Mouse (Mus musculus): Measurements from ENCODE around the gene Mok. TPM values are rescaled to one million over a fixed set of nuclear protein-coding genes. Genes with fewer than 3 reads are reported as not detected.
A peak's percentile ranks its signal among the peaks of the same experiment; 100 is the strongest.

Mok gene
- polyA plus RNA-seq, 1 experiment from 2014 or later, result 4.0 TPM

DNA sequence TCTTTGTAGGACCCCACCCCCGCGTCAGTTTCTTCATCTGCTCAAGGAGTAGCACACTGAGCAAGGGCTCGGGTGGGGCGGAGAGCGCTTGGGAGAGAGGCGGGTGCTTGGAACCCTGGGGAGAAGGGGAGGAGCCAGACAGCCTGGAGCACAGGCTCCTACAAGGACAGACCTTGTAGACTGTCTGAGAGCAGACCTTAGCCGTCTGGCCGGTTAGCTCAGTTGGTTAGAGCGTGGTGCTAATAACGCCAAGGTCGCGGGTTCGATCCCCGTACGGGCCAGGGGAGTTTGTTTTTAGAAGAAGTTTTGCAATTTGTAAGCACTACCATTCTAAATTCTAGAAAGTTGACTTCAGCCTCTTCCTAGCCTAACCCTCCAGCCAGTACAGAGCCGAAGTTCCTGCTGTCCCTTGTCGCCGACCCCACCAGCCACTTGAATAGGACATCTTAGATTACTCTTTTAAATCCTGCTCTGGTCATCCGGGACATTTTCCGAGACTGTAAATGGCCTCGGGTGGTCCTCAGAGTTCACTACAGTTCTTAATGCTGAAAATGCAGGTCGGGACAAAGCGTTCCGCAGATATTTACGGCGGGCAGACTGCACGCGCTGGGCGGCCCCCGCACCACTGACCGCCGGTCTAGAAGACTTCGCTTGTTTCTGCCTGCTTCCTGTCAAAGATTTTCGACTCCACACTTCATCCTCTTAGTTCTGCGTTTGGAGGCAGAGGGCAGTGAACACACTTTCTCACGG is 4.6 kb upstream of the Mok start:
- H3K27ac ChIP-seq (ENCODE audit: poor library complexity, severe bottlenecking), result peak overlapping the region; percentile 80
- H3K4me2 ChIP-seq, result peak overlapping the region; percentile 91
- peak overlapping the region; percentile 66 for H3K9ac ChIP-seq
- ATAC-seq (ENCODE audit: insufficient number of reproducible peaks, low FRiP score), result peak; percentile 92
- peaks cover 16% of the 10 kb centered on the region for H3K4me1 ChIP-seq (replicated peaks)
- H3K36me3 ChIP-seq, result no peaks in the 10 kb centered on the region
- H3K27me3 ChIP-seq (replicated peaks), result no peaks in the 10 kb centered on the region
- peak overlapping the region; percentile 62 for H3K4me3 ChIP-seq
- no peaks in the 10 kb centered on the region for H3K9me3 ChIP-seq (replicated peaks)
- under 1% methylated on average over 36 of the region's 36 CpGs for WGBS

DNA sequence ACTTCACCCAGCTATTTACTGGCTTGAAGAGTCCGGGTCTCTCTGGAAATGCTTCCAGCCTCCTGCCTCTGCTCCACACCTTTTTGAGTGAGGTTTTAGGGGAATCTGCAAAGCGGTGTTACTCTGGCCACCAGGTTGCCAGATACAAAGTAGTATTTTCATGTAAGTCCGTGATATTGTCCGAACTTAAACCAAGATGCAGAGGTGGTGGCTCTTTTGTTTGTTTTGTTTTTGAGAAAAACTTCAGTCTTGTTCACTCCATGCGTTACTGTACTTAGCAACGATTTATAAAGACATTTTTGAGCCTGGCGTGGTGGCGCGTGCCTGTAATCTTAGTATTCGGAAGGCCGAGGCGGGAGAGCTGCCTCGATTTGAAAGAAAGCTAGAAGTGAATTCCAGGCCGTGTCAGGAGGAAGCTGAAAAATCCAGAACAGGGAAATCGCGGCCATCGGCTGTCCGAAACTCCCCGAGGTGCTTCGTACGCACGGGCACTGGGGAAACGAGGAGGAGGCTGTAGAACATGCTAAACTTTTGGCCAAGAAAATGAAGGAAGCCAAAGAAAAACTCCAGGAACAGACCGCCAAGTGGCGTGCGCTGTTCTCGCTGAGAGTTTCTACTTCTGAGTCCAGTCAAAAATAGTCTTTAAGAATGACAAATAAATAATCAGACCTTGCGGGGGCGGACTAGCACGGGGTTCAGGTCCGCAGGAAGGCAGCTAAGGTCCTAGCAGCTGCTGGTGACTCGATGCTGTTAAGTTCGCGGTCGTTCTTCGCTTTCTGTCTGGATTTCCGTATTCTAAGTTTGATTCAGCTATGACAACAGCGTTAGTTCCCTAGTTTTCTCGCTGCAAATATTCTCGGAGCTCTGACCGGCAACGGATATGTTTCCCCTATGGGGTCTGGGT is 3.7 kb upstream of the Mok start:
- Histone ChIP-seq H3K27me3 (replicated peaks) (no peaks in the 10 kb centered on the region), H3K4me2 (peak overlapping the region; percentile 91), H3K36me3 (no peaks in the 10 kb centered on the region), H3K9me3 (replicated peaks) (no peaks in the 10 kb centered on the region), H3K27ac (ENCODE audit: poor library complexity, severe bottlenecking) (peak overlapping the region; percentile 63), H3K4me3 (peak overlapping the region; percentile 62), H3K9ac (peak overlapping the region; percentile 66), H3K4me1 (replicated peaks) (peaks cover 13% of the 10 kb centered on the region)
- peak; percentile 2; the same call in 1 of the 2 replicates for ATAC-seq (ENCODE audit: insufficient number of reproducible peaks, low FRiP score)
- under 1% methylated on average over 42 of the region's 42 CpGs for WGBS

DNA sequence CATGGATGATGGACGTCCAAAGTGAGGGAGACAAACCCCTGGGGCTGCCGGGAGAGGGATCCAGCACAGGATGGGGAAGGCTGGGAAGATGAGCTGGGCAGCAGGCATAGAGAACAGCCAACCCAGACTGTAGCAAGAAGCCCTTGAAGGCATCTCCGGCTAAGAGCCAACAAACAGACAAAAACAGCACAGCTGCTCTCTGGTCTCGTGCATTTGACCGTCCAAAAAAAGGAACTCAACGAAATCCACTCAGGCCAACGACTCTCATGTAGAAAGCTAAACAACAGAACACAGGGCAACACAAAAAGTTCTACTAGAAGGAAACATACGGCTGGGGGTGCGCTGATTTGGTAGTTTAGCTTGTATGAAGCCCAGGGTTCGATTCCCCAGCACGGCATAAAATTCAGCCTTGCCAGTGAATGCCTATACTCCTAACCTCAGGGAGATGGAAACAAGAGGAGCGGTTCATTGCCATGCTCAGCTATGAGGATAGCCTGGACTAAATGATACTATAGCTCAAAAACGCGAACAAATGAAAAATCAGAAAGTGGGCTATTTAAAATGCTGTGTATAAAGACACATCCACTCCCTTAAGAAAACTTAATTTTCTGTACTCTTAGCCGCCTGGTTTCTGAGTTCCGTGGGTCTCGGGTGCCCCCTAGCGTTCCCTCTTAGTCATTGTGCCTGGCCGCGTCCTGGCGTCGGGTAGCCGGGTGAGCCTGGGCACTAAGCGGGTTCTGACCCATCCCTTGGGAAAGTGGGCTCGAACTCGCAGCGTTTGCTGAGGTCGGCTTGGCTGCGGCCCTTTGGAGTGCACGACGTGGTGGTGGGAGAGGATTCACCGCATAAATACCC is 2.7 kb upstream of the Mok start:
- Histone ChIP-seq H3K9ac (peak overlapping the region; percentile 66), H3K36me3 (no peaks in the 10 kb centered on the region), H3K4me3 (peak overlapping the region; percentile 62), H3K9me3 (replicated peaks) (no peaks in the 10 kb centered on the region), H3K4me1 (replicated peaks) (peaks cover 13% of the 10 kb centered on the region), H3K27me3 (replicated peaks) (no peaks in the 10 kb centered on the region), H3K4me2 (peak overlapping the region; percentile 91), H3K27ac (ENCODE audit: poor library complexity, severe bottlenecking) (no peak overlapping the region)
- WGBS, result 17% methylated on average over 32 of the region's 32 CpGs
- ATAC-seq (ENCODE audit: insufficient number of reproducible peaks, low FRiP score), result peak; percentile 12; the same call in 1 of the 2 replicates

DNA sequence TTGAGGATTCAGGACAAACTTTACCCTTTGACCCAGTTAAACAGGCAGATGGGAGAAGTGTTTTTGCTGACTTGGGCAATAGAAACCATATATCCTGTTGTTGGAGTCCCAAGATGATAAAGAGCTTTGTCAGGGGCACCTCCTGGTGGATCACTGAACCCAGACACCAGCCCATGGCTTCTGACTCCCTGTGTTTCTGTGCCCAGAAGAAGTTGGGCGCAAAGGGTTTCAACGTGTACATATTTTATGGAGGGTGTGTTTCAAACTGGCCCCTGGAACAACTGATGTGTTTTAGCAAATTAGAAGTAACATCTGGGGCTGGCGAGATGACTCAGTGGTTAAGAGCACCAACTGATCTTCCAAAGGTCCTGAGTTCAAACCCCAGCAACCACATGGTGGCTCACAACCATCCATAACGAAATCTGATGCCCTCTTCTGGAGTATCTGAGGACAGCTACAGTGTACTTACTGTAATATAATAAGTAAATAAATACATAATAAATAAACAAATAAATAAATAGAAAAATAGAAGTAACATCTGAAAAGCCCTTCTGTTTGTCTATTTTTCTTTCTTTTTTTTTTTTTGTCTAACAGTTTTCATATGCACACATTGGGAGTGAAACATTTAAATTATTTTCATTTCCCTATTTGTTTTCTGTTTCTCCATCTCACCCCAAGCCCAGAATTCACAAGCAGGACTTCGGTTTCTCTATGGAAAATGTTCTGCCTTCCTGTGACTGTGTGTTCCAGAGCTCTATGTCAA is 1.2 kb upstream of the Mok start:
- whole genome bisulfite sequencing, result 63% methylated on average over 5 of the region's 5 CpGs
- no peak overlapping the region for H3K9ac ChIP-seq
- H3K36me3 ChIP-seq, result no peaks in the 10 kb centered on the region
- H3K27me3 ChIP-seq (replicated peaks), result no peaks in the 10 kb centered on the region
- H3K9me3 ChIP-seq (replicated peaks), result no peaks in the 10 kb centered on the region
- H3K4me1 ChIP-seq (replicated peaks), result peaks cover 22% of the 10 kb centered on the region
- no peak for ATAC-seq (ENCODE audit: insufficient number of reproducible peaks, low FRiP score)
- H3K4me3 ChIP-seq, result no peak overlapping the region
- H3K4me2 ChIP-seq, result no peak overlapping the region
- H3K27ac ChIP-seq (ENCODE audit: poor library complexity, severe bottlenecking), result no peak overlapping the region

DNA sequence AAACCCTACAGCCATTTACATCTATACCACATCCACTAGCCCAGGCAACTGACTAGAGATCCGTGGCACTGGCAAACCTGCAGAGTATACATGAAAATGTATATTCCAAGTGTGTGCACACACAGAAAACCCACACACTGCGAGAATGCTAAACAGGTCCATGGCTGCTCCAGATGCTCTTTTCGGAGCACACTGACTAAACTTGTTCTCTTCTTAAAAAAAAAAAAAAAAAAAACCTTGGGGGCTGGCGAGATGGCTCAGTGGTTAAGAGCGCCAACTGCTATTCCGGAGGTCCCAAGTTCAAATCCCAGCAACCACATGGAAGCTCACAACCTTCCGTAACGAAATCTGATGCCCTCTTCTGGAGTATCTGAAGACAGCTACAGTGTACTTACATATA is 2.9 kb downstream of the Mok start:
- Histone ChIP-seq H3K27ac (ENCODE audit: poor library complexity, severe bottlenecking) (no peak overlapping the region), H3K4me3 (no peak overlapping the region), H3K4me2 (no peak overlapping the region), H3K27me3 (replicated peaks) (no peaks in the 10 kb centered on the region), H3K9ac (no peak overlapping the region), H3K4me1 (replicated peaks) (peaks cover 13% of the 10 kb centered on the region), H3K36me3 (no peaks in the 10 kb centered on the region), H3K9me3 (replicated peaks) (no peaks in the 10 kb centered on the region)
- WGBS, result 84% methylated on average over 8 of the region's 8 CpGs
- no peak for ATAC-seq (ENCODE audit: insufficient number of reproducible peaks, low FRiP score)

DNA sequence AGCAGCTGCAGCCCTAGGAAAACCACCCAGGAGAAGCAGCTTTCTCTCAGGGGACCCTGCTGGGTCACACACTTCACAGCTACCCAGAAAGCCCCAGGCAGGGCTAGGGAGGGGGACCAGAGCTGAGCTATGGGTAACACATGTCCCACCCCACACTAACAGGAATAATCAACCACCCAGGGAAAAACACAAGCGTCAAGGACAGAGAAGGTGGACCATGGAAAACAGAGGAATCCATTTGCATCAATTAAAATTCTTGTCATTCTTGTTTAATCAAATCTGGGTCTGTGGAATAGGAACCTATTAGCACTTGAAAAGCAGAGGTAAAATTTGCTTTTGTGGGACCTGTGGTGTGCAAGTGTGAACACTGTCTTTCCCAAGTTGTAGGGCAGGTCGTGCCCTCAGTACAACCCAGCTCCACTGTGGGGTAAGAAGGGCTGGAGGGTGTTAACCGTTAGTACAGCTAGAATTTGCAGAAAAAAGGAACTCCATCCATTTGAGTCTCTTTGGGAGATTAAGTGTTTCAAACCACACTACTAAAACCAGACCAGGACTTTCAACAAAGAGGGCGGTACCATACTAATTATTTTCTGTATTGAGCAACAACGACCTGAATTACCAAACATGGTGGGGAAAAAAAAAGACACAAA is 3.4 kb downstream of the Mok start:
- no peak for ATAC-seq (ENCODE audit: insufficient number of reproducible peaks, low FRiP score)
- no peaks in the 10 kb centered on the region for H3K27me3 ChIP-seq (replicated peaks)
- no peaks in the 10 kb centered on the region for H3K36me3 ChIP-seq
- peaks cover 13% of the 10 kb centered on the region for H3K4me1 ChIP-seq (replicated peaks)
- no peak overlapping the region for H3K27ac ChIP-seq (ENCODE audit: poor library complexity, severe bottlenecking)
- H3K9ac ChIP-seq, result 0 out of 2 replicates have a peak overlapping the region, but pooled peaks have one; percentile 14
- no peaks in the 10 kb centered on the region for H3K9me3 ChIP-seq (replicated peaks)
- 0 out of 2 replicates have a peak overlapping the region, but pooled peaks have one; percentile 14 for H3K4me2 ChIP-seq
- WGBS, result 44% methylated on average over 5 of the region's 5 CpGs
- H3K4me3 ChIP-seq, result no peak overlapping the region

DNA sequence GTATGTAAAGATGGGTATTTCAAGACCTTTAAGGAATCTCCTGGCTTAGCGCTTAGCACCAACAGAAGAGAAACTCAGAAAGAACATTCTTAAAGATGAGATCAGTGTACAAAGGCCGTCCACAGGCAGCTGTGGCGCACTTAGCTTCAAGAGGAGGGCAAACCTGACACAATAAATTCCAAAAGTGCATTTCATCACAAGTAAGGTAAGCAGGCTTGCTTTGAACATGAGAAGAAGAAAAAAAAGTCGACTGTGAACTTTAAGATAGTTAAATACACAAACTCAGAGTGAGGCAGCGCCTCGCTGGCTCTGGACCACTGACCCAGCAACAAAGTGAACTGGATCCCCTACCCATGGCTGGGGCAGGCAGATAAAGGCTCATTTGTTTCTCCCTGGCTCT is 4.0 kb downstream of the Mok start:
- H3K27ac ChIP-seq (ENCODE audit: poor library complexity, severe bottlenecking), result no peak overlapping the region

DNA sequence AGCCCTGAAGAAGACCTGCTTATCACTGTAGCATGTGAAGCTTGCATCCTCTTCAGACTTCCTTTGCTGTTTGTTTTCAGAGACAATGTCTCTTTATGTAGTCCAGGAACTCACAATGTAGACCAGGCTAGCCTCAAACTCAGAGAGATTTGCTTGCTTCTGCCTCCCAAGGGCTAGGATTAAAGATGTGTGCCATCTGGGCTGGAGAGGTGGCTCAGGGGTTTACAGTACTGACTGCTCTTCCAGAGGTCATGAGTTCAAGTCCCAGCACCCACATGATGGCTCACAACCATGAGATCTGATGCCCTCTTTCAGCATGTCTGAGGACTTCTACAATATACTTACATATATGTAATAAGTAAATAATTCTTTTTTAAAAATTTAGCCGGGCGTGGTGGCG is 5.6 kb downstream of the Mok start:
- ATAC-seq (ENCODE audit: insufficient number of reproducible peaks, low FRiP score), result no peak
- WGBS, result 94% methylated on average over 3 of the region's 3 CpGs
- peaks cover 13% of the 10 kb centered on the region for H3K4me1 ChIP-seq (replicated peaks)

More for the DNA sequence above, 4.0 kb downstream of the Mok start:
- no peaks in the 10 kb centered on the region for H3K36me3 ChIP-seq
- no peaks in the 10 kb centered on the region for H3K9me3 ChIP-seq (replicated peaks)
- H3K4me1 ChIP-seq (replicated peaks), result peaks cover 13% of the 10 kb centered on the region
- H3K9ac ChIP-seq, result 0 out of 2 replicates have a peak overlapping the region, but pooled peaks have one; percentile 14
- WGBS, result 35% methylated on average over 6 of the region's 6 CpGs
- ATAC-seq (ENCODE audit: insufficient number of reproducible peaks, low FRiP score), result no peak
- H3K27me3 ChIP-seq (replicated peaks), result no peaks in the 10 kb centered on the region
- no peak overlapping the region for H3K4me3 ChIP-seq
- H3K4me2 ChIP-seq, result 0 out of 2 replicates have a peak overlapping the region, but pooled peaks have one; percentile 14

DNA sequence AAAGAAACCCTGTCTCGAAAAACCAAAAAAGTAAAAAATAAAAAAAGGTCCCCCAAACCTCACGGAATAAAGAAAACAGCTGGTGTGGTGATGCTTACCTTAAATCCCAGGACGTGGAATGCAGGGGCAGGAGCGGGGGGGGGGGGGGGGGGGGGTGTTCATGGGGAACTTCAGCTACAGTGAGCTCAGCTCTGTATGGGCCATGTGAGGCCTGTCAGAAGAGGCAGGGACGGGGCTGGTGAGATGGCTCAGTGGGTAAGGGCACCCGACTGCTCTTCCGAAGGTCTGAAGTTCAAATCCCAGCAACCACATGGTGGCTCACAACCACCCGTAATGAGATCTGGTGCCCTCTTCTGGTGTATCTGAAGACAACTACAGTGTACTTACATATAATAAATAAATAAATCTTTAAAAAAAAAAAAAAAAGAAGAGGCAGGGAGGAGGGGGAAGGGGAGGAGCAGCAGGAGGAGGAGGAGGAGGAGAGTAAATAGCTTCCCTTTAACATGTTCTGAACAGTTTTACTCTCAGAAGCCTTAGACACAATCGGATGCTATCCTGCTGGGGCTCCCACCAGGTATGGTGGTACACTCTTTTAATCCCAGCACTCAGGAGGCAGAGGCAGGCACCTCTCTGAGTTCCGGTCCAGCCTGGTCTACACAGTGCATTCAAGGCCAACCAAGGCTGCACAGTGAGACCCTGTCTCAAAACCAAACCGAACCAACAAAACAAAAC is 10.3 kb downstream of the Mok start:
- H3K27me3 ChIP-seq (replicated peaks), result no peaks in the 10 kb centered on the region
- no peak overlapping the region for H3K4me2 ChIP-seq
- no peak overlapping the region for H3K4me3 ChIP-seq
- no peaks in the 10 kb centered on the region for H3K4me1 ChIP-seq (replicated peaks)
- no peaks in the 10 kb centered on the region for H3K9me3 ChIP-seq (replicated peaks)
- no peaks in the 10 kb centered on the region for H3K36me3 ChIP-seq
- H3K9ac ChIP-seq, result no peak overlapping the region
- ATAC-seq (ENCODE audit: insufficient number of reproducible peaks, low FRiP score), result no peak
- 80% methylated on average over 10 of the region's 11 CpGs for WGBS
- no peak overlapping the region for H3K27ac ChIP-seq (ENCODE audit: poor library complexity, severe bottlenecking)

More for the DNA sequence above, 5.6 kb downstream of the Mok start:
- Histone ChIP-seq H3K9me3 (replicated peaks) (no peaks in the 10 kb centered on the region), H3K4me3 (no peak overlapping the region), H3K27ac (ENCODE audit: poor library complexity, severe bottlenecking) (no peak overlapping the region), H3K27me3 (replicated peaks) (no peaks in the 10 kb centered on the region), H3K36me3 (no peaks in the 10 kb centered on the region), H3K4me2 (no peak overlapping the region), H3K9ac (no peak overlapping the region)
